8 mouse cellular contexts compared by ENCODE assay signal in genomic region chr2:163644575-163645385, GRCm38 (mm10). TPM values are rescaled to one million over a fixed set of nuclear protein-coding genes. Genes with fewer than 3 reads are reported as not detected.
DNase-seq lines count a peak whose midpoint lies in the region; ATAC-seq lines count a peak whose summit lies in the region.

Serinc3 (minus strand) TSS chr2:163645131.

- peak within 1 kb of the TSS; percentile 94 for H3K4me3 ChIP-seq in megakaryocyte, embryonic 14.5 days (replicated peaks)

- peaks cover 19% of the 10 kb centered on the region for H3K36me3 ChIP-seq in megakaryocyte, embryonic 14.5 days (replicated peaks; ENCODE audit: low read length)

- no peaks in the 10 kb centered on the region for H3K9me3 ChIP-seq in megakaryocyte, embryonic 14.5 days

- DNase-seq in ZHBTc4 (ENCODE audit: low read depth, low spot score) = peak; percentile 98
- DNase-seq in gastrocnemius, adult 8-10 months (ENCODE audit: low spot score in 2 of 2) = peak; percentile 98
- peak; percentile 88 for DNase-seq in hindlimb bud, embryonic 11.5 days (ENCODE audit: extremely low spot score, low read depth, low spot score)
- DNase-seq in left cerebral cortex, adult 8-10 months (ENCODE audit: low spot score in 2 of 2) = peak; percentile 96
- peak; percentile 98 to 99 for DNase-seq in right cerebral cortex, postnatal 10 days (ENCODE audit: low spot score in 2 of 2)
- peak; percentile 99 for DNase-seq in urinary bladder, postnatal 25 days (ENCODE audit: low spot score)

- no peaks in the 10 kb centered on the region for H3K27me3 ChIP-seq in megakaryocyte, embryonic 14.5 days (replicated peaks)

- peaks cover 48% of the 10 kb centered on the region for H3K4me1 ChIP-seq in megakaryocyte, embryonic 14.5 days

- ATAC-seq in common myeloid progenitor, adult 5-6 weeks (replicated peaks; ENCODE audit: low read depth, poor library complexity, severe bottlenecking) = peak; percentile 77

RNA-seq across cellular contexts. Expression of gene Serinc3, which starts in this region (rescaled TPM):
- 646 and 682 TPM in 2 replicates for total RNA-seq in common myeloid progenitor, adult 5-6 weeks (2017)
- total RNA-seq in gastrocnemius, adult 8-10 months (2022) = 100 to 1,000 TPM in 3 of 4 experiments, 10 to 100 TPM in 1; 88.8 to 135 (median 117) TPM
- total RNA-seq in left cerebral cortex, adult 8-10 months (2022) = 100 to 1,000 TPM; 225 to 241 (median 233) TPM
- 8.6 and 31.2 TPM in 2 replicates for polyA plus RNA-seq in megakaryocyte, embryonic 14.5 days (2012; ENCODE audit: insufficient read depth, low replicate concordance)

Comparison
In these comparisons a context has a peak if more than half of its experiments do, and no peak if none do; other contexts are left out.
1. Peak in every context shown above with its lines: DNase-seq, ATAC-seq and H3K4me3 ChIP-seq.